Mouse (Mus musculus): ENCODE results near the gene Ccz1. TPM values are rescaled to one million over a fixed set of nuclear protein-coding genes. Genes with fewer than 3 reads are reported as not detected.

Gene Ccz1
- 44.3 and 48.2 TPM in 2 replicates for polyA plus RNA-seq (2012; ENCODE audit: insufficient read depth, insufficient read length, missing spikeins)

DNA sequence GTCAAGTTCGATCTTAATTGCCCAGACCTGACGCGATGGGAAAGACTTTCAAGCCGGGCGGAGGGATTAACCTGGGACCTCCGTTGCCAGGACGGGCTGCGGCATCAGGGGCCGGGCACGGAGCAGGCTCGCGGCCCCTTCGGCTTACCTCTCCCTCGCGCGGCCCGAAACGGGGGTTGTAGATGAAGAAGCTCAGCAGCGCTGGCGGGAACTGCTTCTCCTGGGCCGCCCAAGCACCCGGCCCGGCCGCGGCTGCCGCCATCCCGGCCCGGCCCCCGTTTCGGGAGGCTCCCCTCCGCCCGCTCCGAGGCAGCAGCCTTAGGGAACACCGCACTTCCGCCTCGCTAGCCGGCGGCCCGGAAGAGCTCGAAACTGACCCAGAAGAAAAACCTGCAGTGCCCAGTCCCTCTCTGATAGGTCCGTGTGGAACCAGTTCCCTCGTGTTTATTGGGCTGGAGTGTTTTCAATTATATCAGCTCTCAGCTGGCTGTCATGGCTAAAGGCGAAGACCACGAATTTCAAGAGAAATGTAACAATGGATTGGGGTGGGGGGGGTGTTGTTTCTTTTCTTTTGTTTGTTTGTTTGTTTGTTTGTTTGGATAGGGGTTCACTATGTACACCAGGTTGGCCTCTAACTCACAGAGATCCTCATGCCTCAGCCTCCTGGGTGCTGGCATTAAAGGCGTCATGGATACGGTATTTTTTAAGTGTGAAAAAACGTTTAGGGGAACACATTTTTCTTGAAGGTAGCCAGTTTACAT lies at the start of gene Ccz1:
TSS of gene Ccz1 (minus strand) at position 327 of the 761 bp plus-strand sequence.
- Histone ChIP-seq H3K4me1 (ENCODE audit: control insufficient read depth, insufficient read depth, insufficient read length, low read length) (peaks cover 3% of the 10 kb centered on the region), H3K27ac (replicated peaks; ENCODE audit: low read depth, low read length) (peak within 1 kb of the TSS; percentile 45), H3K4me3 (ENCODE audit: insufficient read depth, low read depth, low read length) (peak within 1 kb of the TSS; percentile 98)

DNA sequence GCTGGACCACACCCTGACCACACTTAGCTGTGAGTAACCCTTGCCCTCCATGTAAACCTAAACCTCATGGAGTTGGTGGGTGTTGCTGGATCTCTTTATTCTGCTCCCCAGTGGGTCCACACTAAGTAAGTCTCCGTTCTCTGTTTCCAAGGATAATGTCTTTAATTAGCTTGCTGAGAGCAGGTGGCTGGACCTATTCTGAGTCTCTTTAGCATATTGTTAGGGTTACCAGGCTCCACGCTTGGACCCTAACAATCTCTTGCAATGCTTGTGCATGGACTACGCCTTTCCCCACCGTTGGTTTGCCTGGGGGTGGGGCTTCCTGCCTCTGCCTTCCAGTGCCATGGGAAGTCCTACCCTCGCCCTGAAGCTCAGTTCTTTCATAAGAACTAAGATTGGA lies 49.4 kb upstream of the Ccz1 start:
- peak overlapping the region; percentile 27; the same call in 1 of the 2 replicates for H3K27ac ChIP-seq (replicated peaks; ENCODE audit: low read depth, low read length)
- no peak overlapping the region for H3K4me3 ChIP-seq (ENCODE audit: insufficient read depth, low read depth, low read length)
- H3K4me1 ChIP-seq (ENCODE audit: control insufficient read depth, insufficient read depth, insufficient read length, low read length), result peaks cover 3% of the 10 kb centered on the region

DNA sequence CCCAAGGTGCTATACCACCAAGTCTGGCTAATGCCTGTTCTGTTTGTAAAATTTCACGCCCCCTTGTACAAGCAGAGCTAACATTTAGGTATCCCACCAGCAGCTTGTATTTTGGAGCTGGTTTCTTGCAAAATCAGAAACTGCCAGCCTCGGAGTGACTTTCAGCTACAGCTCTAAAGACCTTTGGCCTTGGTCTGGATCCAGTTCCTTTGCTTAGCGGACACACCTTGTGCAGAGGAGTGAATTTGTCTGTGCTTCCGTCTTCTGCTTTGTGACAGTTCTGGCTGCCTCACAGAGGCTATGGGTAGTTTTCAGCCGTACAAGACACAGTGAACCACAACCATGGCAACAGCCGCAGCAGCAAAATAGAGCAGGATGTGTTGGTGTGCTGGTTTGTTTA lies 39.7 kb upstream of the Ccz1 start:
- Histone ChIP-seq H3K4me1 (ENCODE audit: control insufficient read depth, insufficient read depth, insufficient read length, low read length) (peaks cover 6% of the 10 kb centered on the region; the same call in 1 of the 2 replicates), H3K27ac (replicated peaks; ENCODE audit: low read depth, low read length) (peak overlapping the region; percentile 37), H3K4me3 (ENCODE audit: insufficient read depth, low read depth, low read length) (no peak overlapping the region)

DNA sequence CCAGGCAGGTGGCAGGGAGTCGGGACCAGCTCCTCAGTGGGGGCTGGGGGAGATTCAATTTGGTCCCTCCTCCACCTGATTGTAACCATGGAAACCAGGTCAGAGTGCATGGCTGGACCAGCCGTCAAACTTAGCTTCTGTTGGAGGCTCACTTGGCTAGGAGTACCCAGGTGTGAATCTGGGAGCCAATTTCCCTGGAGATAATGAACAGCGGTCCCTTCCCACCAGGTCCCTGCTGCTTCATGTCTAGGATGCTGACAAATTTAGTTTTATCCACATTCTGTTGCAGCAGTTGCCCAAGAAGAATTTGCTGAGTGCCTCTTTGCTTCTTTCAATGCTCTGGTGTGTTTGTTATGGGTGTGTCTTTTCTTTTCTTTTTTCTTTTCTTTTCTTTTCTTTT lies 38.8 kb upstream of the Ccz1 start:
- no peak overlapping the region for H3K27ac ChIP-seq (replicated peaks; ENCODE audit: low read depth, low read length)
- no peak overlapping the region for H3K4me3 ChIP-seq (ENCODE audit: insufficient read depth, low read depth, low read length)
- H3K4me1 ChIP-seq (ENCODE audit: control insufficient read depth, insufficient read depth, insufficient read length, low read length), result peaks cover 6% of the 10 kb centered on the region; the same call in 1 of the 2 replicates

DNA sequence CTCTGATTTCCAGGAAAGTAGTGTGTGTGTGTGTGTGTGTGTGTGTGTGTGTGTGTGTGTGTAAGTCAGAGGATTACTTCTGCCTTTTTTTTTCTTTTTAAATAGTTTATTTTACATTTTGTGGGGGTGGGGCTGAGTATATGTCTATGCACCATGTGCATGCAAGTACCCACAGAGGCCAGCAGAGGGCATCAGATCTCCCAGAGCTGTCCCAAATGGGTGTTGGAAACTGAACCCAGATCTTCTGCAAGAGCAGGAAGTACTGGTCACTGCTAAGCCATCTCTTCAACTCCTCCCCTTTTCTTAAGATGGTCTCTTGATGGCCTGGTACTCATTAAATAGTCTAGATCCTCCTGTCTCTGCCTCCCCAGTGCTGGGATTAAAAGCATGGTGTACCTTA lies 36.6 kb upstream of the Ccz1 start:
- peaks cover 6% of the 10 kb centered on the region; the same call in 1 of the 2 replicates for H3K4me1 ChIP-seq (ENCODE audit: control insufficient read depth, insufficient read depth, insufficient read length, low read length)
- no peak overlapping the region for H3K4me3 ChIP-seq (ENCODE audit: insufficient read depth, low read depth, low read length)
- no peak overlapping the region for H3K27ac ChIP-seq (replicated peaks; ENCODE audit: low read depth, low read length)

DNA sequence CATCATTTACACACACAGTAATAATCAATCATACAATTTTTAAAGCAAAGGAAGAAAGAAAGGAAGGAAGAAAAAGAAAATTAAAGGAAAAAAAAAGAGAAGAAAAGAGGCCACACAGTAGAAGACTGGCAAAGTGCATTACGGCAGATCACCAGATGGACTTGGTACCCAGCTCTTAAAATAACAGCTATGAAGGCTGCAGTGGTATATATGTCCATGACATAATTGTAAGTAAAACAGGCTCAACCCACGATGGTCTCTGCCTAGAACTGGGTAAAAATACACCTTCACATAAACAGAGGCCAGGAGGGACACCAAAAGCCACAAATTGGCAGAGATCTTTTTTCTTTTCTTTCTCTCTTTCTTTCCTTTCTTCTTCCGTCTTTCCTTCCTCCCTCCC lies 35.2 kb upstream of the Ccz1 start:
- H3K4me1 ChIP-seq (ENCODE audit: control insufficient read depth, insufficient read depth, insufficient read length, low read length), result peaks cover 6% of the 10 kb centered on the region; the same call in 1 of the 2 replicates
- H3K27ac ChIP-seq (replicated peaks; ENCODE audit: low read depth, low read length), result no peak overlapping the region
- H3K4me3 ChIP-seq (ENCODE audit: insufficient read depth, low read depth, low read length), result no peak overlapping the region

DNA sequence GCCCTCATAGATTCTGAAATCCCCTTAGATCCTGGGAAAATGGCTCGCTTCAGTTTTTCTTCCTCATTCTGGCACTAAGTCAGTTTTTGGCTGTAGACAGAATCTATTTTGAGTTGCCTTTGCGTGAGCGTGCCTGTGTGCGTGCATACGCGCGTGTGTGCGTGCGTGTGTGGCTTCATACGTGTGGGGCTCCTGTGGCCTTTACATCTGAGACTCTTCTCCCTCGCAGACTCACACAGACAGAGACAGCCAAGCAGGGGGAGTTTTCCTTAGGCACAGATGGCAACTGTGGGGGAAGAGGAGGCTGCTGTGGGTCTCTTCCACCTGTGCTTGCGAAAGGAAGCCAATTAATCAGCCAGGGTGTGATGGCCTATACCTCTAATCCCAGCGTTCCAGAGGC lies 32.6 kb upstream of the Ccz1 start:
- Histone ChIP-seq H3K27ac (replicated peaks; ENCODE audit: low read depth, low read length) (no peak overlapping the region), H3K4me1 (ENCODE audit: control insufficient read depth, insufficient read depth, insufficient read length, low read length) (no peaks in the 10 kb centered on the region), H3K4me3 (ENCODE audit: insufficient read depth, low read depth, low read length) (no peak overlapping the region)

DNA sequence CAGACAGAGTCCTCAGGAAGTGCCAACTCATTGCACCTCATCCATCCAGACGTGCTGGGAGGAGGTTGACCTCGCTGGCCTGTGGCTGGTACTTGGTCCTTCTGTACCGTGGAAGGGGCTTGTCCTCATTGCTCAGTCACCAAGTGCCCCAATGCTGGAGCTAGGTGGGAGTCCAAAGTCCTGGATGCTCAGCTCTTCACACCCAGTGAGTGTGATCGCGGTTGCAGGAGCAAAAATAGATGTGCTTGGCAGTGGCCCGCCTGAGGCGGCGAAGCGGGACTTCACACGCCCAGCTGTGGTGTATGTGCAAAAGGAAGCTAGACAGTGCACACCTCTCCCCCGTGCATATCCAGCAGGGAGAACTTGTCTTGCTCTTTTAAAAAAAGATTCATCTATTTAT lies 28.5 kb upstream of the Ccz1 start:
- Histone ChIP-seq H3K4me1 (ENCODE audit: control insufficient read depth, insufficient read depth, insufficient read length, low read length) (no peaks in the 10 kb centered on the region), H3K27ac (replicated peaks; ENCODE audit: low read depth, low read length) (no peak overlapping the region), H3K4me3 (ENCODE audit: insufficient read depth, low read depth, low read length) (no peak overlapping the region)

DNA sequence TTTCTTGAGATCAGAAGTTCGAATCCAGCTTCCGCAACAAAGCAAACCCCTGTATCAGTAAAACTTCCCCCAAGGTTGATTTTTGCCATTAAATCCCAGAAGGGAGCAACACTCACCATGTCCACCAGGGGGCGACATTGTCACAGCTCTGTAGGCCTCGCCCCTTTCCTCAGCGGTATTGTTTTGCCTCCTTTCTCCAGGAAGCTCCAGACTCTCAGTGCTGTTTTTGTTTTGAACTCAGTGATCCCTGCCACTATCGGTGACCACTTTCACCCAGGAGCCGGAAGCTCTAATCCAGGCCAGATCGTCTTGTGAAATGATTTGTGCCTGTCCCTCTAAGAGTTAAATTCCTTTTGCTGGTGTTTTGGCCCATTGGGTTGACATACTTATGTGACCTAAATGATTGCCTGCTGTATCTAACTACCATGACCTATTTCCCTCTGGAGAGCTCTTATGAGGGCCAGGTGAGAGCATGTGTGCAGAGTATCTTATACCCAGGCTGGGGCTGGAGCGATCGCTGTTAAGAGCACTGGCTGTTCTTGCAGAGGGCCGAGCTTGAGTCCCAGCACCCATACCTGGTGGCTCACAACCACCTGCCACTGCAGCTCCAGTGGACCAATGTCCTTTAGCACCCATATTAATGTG lies 26.2 kb upstream of the Ccz1 start:
- no peak overlapping the region for H3K4me3 ChIP-seq (ENCODE audit: insufficient read depth, low read depth, low read length)
- no peaks in the 10 kb centered on the region for H3K4me1 ChIP-seq (ENCODE audit: control insufficient read depth, insufficient read depth, insufficient read length, low read length)
- no peak overlapping the region for H3K27ac ChIP-seq (replicated peaks; ENCODE audit: low read depth, low read length)

DNA sequence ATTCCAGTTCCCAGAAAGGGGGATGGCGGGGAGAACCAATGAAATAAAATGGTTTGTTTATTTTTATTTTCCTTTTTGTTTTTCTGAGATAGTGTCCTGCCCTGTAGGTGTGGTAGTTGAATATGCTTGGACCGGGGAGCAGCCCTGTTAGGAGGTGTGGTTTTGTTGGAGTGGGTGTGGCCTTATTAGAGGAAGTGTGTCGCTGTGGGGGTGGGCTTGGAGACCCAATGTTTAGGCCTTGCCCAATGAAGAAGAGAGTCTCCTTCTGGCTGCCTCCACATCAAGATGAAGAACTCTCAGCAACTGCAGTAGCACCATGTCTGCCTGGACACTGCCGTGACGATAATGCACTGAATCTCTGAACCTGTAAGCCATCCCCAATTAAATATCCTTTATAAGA lies 25.2 kb upstream of the Ccz1 start:
- Histone ChIP-seq H3K4me3 (ENCODE audit: insufficient read depth, low read depth, low read length) (no peak overlapping the region), H3K4me1 (ENCODE audit: control insufficient read depth, insufficient read depth, insufficient read length, low read length) (no peaks in the 10 kb centered on the region)

DNA sequence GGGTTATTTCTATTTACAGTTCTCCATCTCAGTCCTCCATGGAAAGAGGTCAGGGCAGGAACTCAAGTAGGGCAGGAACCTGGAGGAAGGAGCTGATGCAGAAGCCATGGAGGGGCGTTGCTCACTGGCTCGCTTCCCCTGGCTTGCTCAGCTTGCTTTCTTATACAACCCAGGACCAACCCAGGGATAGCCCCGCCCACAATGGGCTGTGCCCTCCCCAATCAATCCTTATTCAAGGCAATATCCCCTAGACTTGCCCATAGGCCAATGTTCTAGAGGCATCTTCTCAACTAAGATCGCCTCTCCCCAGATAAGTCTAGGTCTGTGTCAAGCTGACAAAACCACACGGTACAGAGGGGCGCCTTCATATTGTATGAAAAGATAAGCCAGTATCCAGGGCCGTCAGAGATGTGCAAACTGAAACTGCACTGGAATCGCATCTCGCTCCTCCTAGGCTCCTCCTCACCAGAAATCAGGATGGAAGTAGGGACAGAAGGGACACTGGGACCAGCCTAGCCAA lies 24.5 kb upstream of the Ccz1 start:
- no peaks in the 10 kb centered on the region for H3K4me1 ChIP-seq (ENCODE audit: control insufficient read depth, insufficient read depth, insufficient read length, low read length)
- no peak overlapping the region for H3K4me3 ChIP-seq (ENCODE audit: insufficient read depth, low read depth, low read length)

More for the DNA sequence above, 25.2 kb upstream of the Ccz1 start:
- H3K27ac ChIP-seq (replicated peaks; ENCODE audit: low read depth, low read length), result no peak overlapping the region

DNA sequence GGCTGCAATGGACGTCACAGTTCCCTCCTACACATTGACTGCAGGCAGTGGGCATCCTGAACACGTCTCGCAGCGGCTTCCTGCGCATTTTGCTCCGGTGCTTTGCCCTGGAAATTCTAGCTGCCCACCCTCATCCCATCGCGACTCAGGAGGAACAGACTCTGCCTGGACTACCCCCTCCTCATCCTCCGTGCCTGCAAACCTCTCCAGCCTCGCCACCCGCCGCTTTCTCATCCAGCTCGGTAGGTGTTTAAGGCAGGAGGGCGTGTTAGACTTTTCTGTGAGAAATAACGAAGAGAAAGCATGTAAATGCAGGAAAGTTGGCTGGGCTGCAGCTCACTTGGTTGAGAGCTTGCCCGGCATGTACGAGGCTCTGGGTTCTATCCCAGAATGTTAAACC lies 22.3 kb upstream of the Ccz1 start:
- H3K4me1 ChIP-seq (ENCODE audit: control insufficient read depth, insufficient read depth, insufficient read length, low read length), result no peaks in the 10 kb centered on the region
- no peak overlapping the region for H3K27ac ChIP-seq (replicated peaks; ENCODE audit: low read depth, low read length)

More for the DNA sequence above, 24.5 kb upstream of the Ccz1 start:
- H3K27ac ChIP-seq (replicated peaks; ENCODE audit: low read depth, low read length), result no peak overlapping the region

DNA sequence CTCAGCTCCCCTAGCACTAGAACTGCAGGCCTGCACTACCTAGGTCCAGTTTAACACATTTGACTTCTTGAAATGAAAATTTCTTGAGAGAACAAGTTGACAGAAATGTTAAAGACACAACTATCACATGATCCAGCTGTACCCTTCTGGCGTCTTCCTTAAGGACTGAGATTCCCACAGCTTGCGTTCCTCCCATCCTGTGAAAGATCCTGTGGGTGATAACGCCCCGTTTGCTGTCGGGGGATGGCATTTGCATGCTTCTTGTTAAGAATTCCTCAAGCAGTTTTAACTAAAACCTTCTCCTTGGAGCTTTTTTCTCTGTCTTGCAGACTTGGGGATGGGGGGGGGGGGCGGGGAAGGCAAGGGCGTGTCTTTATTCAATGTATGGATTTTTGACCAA lies 19.9 kb upstream of the Ccz1 start:
- Histone ChIP-seq H3K27ac (replicated peaks; ENCODE audit: low read depth, low read length) (no peak overlapping the region), H3K4me3 (ENCODE audit: insufficient read depth, low read depth, low read length) (no peak overlapping the region), H3K4me1 (ENCODE audit: control insufficient read depth, insufficient read depth, insufficient read length, low read length) (no peaks in the 10 kb centered on the region)

More for the DNA sequence above, 22.3 kb upstream of the Ccz1 start:
- H3K4me3 ChIP-seq (ENCODE audit: insufficient read depth, low read depth, low read length), result no peak overlapping the region

DNA sequence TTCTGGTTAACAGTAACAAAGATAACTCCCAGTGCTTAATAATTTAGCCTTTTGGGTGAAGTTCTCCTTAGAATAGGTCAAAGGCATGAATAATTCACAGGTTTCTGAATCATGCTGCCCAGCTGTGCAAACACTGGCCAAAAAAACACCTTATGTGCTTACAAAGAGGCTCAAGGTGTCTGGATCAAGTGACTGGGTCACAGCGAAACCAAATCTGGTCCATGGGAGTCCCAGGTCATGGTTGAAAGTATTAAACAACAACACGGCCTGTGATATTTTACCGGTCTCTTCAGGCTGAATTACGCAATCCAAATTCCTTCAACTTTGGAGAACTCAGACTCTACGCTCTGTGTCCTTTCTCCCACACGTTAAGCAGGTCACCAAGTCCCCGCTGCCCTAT lies 17.8 kb upstream of the Ccz1 start:
- Histone ChIP-seq H3K4me1 (ENCODE audit: control insufficient read depth, insufficient read depth, insufficient read length, low read length) (no peaks in the 10 kb centered on the region), H3K27ac (replicated peaks; ENCODE audit: low read depth, low read length) (no peak overlapping the region), H3K4me3 (ENCODE audit: insufficient read depth, low read depth, low read length) (no peak overlapping the region)

DNA sequence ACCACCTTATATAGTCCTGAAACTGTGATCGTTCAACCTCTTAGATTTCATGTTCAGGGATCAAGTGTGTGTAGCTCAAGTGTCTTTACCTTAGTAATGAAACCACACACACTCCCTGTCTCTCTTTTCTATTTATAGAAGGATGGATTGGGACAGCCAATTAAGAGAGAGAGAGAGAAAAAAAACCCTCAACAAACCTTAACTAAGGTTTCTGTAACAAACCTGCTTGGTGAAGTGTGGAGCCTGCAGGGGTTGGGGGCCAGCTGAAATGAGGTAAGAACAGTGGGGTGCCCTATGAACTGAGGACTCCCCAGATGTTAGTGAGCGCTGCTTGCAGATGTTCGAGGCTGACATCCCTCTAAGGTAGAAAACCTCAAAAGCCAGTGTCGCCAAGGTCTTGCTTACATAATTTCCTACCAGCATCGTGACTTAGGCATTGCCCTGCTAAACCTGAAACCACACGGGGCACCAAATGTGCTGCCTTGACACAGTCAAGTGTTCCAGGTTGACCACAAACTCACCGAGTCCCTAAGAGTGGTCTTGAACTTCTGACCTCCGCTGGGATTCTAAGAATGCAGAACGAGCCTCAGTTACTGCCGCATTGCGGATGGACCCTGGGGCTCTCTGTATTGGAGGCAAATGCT lies 12.1 kb upstream of the Ccz1 start, which contains the start of gene Ocm:
TSS of gene Ocm (minus strand) at position 51 of the 644 bp plus-strand sequence.
- Histone ChIP-seq H3K4me1 (ENCODE audit: control insufficient read depth, insufficient read depth, insufficient read length, low read length) (no peaks in the 10 kb centered on the region), H3K27ac (replicated peaks; ENCODE audit: low read depth, low read length) (no peak within 1 kb of the TSS), H3K4me3 (ENCODE audit: insufficient read depth, low read depth, low read length) (no peak within 1 kb of the TSS)

Measured in brown adipose tissue, adult 24 weeks (tissue).